Mouse (Mus musculus): ENCODE measurements at regions not wholly inside any gene's neighbourhood (a gene's known extent, or its start where the extent isn't known, plus 50 kb on each side); places are given as distances from the start of the nearest gene placed in this dataset.

- no peak for DNase-seq (ENCODE audit: low spot score)
- H3K27ac ChIP-seq (replicated peaks; ENCODE audit: low read depth, low read length) = no peak overlapping the region
Measured at GRCm38 (mm10) chr15:62139859-62140258, 1217.0 kb upstream of the A1bg start.

GRCm38 (mm10) chr15:62139192-62139591 is 1216.4 kb upstream of the A1bg start:
- H3K9ac ChIP-seq (replicated peaks; ENCODE audit: low read length) = no peak overlapping the region
- H3K9me3 ChIP-seq (replicated peaks; ENCODE audit: control insufficient read depth, low read length) = no peaks in the 10 kb centered on the region
- H3K27me3 ChIP-seq (ENCODE audit: control insufficient read depth, insufficient read depth, low read length) = no peaks in the 10 kb centered on the region
- no peak overlapping the region for H3K4me3 ChIP-seq (ENCODE audit: low read depth, low read length)
- WGBS = 46% methylated on average over 5 of the region's 5 CpGs
- no peaks in the 10 kb centered on the region for H3K4me1 ChIP-seq (ENCODE audit: control insufficient read depth, insufficient read depth, low read length)
- H3K4me2 ChIP-seq (ENCODE audit: low read depth, low read length) = no peak overlapping the region
- no peaks in the 10 kb centered on the region for H3K36me3 ChIP-seq (replicated peaks; ENCODE audit: control insufficient read depth, insufficient read depth, low read depth, low read length)
- ATAC-seq (replicated peaks; ENCODE audit: insufficient number of reproducible peaks, low FRiP score, low TSS enrichment, low read depth) (no peak), DNase-seq (ENCODE audit: low spot score) (no peak)
- H3K27ac ChIP-seq (replicated peaks; ENCODE audit: low read depth, low read length) = no peak overlapping the region

More at GRCm38 (mm10) chr15:62139859-62140258, 1217.0 kb upstream of the A1bg start:
- Histone ChIP-seq H3K9ac (replicated peaks; ENCODE audit: low read length) (no peak overlapping the region), H3K9me3 (replicated peaks; ENCODE audit: control insufficient read depth, low read length) (no peaks in the 10 kb centered on the region), H3K4me2 (ENCODE audit: low read depth, low read length) (no peak overlapping the region), H3K4me1 (ENCODE audit: control insufficient read depth, insufficient read depth, low read length) (no peaks in the 10 kb centered on the region), H3K36me3 (replicated peaks; ENCODE audit: control insufficient read depth, insufficient read depth, low read depth, low read length) (no peaks in the 10 kb centered on the region), H3K27me3 (ENCODE audit: control insufficient read depth, insufficient read depth, low read length) (no peaks in the 10 kb centered on the region), H3K4me3 (ENCODE audit: low read depth, low read length) (no peak overlapping the region)
- 66% methylated on average over 4 of the region's 4 CpGs for WGBS
- ATAC-seq (replicated peaks; ENCODE audit: insufficient number of reproducible peaks, low FRiP score, low TSS enrichment, low read depth) = no peak

- DNase-seq (ENCODE audit: low spot score) = no peak
- H3K9ac ChIP-seq (replicated peaks; ENCODE audit: low read length) = no peak overlapping the region
Measured at GRCm38 (mm10) chr15:62138701-62139100, 1215.9 kb upstream of the A1bg start.

GRCm38 (mm10) chr15:62136932-62137594 is 1214.3 kb upstream of the A1bg start:
- ATAC-seq (replicated peaks; ENCODE audit: insufficient number of reproducible peaks, low FRiP score, low TSS enrichment, low read depth) (no peak), DNase-seq (ENCODE audit: low spot score) (no peak)
- Histone ChIP-seq H3K27me3 (ENCODE audit: control insufficient read depth, insufficient read depth, low read length) (no peaks in the 10 kb centered on the region), H3K36me3 (replicated peaks; ENCODE audit: control insufficient read depth, insufficient read depth, low read depth, low read length) (no peaks in the 10 kb centered on the region), H3K9me3 (replicated peaks; ENCODE audit: control insufficient read depth, low read length) (no peaks in the 10 kb centered on the region), H3K4me1 (ENCODE audit: control insufficient read depth, insufficient read depth, low read length) (no peaks in the 10 kb centered on the region), H3K4me3 (ENCODE audit: low read depth, low read length) (no peak overlapping the region), H3K9ac (replicated peaks; ENCODE audit: low read length) (no peak overlapping the region), H3K27ac (replicated peaks; ENCODE audit: low read depth, low read length) (no peak overlapping the region), H3K4me2 (ENCODE audit: low read depth, low read length) (no peak overlapping the region)
- WGBS = 79% methylated on average over 14 of the region's 14 CpGs

More at GRCm38 (mm10) chr15:62138701-62139100, 1215.9 kb upstream of the A1bg start:
- Histone ChIP-seq H3K4me3 (ENCODE audit: low read depth, low read length) (no peak overlapping the region), H3K27ac (replicated peaks; ENCODE audit: low read depth, low read length) (no peak overlapping the region), H3K9me3 (replicated peaks; ENCODE audit: control insufficient read depth, low read length) (no peaks in the 10 kb centered on the region), H3K4me1 (ENCODE audit: control insufficient read depth, insufficient read depth, low read length) (no peaks in the 10 kb centered on the region), H3K4me2 (ENCODE audit: low read depth, low read length) (no peak overlapping the region), H3K36me3 (replicated peaks; ENCODE audit: control insufficient read depth, insufficient read depth, low read depth, low read length) (no peaks in the 10 kb centered on the region), H3K27me3 (ENCODE audit: control insufficient read depth, insufficient read depth, low read length) (no peaks in the 10 kb centered on the region)
- WGBS = 89% methylated on average over 6 of the region's 6 CpGs
- ATAC-seq (replicated peaks; ENCODE audit: insufficient number of reproducible peaks, low FRiP score, low TSS enrichment, low read depth) = no peak

GRCm38 (mm10) chr15:62134835-62135234 is 1212.0 kb upstream of the A1bg start:
- no peak overlapping the region for H3K27ac ChIP-seq (replicated peaks; ENCODE audit: low read depth, low read length)
- H3K4me1 ChIP-seq (ENCODE audit: control insufficient read depth, insufficient read depth, low read length) = no peaks in the 10 kb centered on the region
- no peaks in the 10 kb centered on the region for H3K27me3 ChIP-seq (ENCODE audit: control insufficient read depth, insufficient read depth, low read length)
- H3K36me3 ChIP-seq (replicated peaks; ENCODE audit: control insufficient read depth, insufficient read depth, low read depth, low read length) = no peaks in the 10 kb centered on the region
- no peak overlapping the region for H3K9ac ChIP-seq (replicated peaks; ENCODE audit: low read length)
- H3K9me3 ChIP-seq (replicated peaks; ENCODE audit: control insufficient read depth, low read length) = no peaks in the 10 kb centered on the region
- no peak overlapping the region for H3K4me3 ChIP-seq (ENCODE audit: low read depth, low read length)
- ATAC-seq (replicated peaks; ENCODE audit: insufficient number of reproducible peaks, low FRiP score, low TSS enrichment, low read depth) = no peak
- H3K4me2 ChIP-seq (ENCODE audit: low read depth, low read length) = no peak overlapping the region
- no peak for DNase-seq (ENCODE audit: low spot score)
- WGBS = 83% methylated on average over 8 of the region's 8 CpGs

- 82% methylated on average over 4 of the region's 4 CpGs for WGBS
- DNase-seq (ENCODE audit: low spot score) (no peak), ATAC-seq (replicated peaks; ENCODE audit: insufficient number of reproducible peaks, low FRiP score, low TSS enrichment, low read depth) (no peak)
- no peak overlapping the region for H3K4me2 ChIP-seq (ENCODE audit: low read depth, low read length)
- H3K36me3 ChIP-seq (replicated peaks; ENCODE audit: control insufficient read depth, insufficient read depth, low read depth, low read length) = no peaks in the 10 kb centered on the region
- H3K27me3 ChIP-seq (ENCODE audit: control insufficient read depth, insufficient read depth, low read length) = no peaks in the 10 kb centered on the region
- no peak overlapping the region for H3K27ac ChIP-seq (replicated peaks; ENCODE audit: low read depth, low read length)
- H3K4me3 ChIP-seq (ENCODE audit: low read depth, low read length) = no peak overlapping the region
- no peaks in the 10 kb centered on the region for H3K4me1 ChIP-seq (ENCODE audit: control insufficient read depth, insufficient read depth, low read length)
- no peaks in the 10 kb centered on the region for H3K9me3 ChIP-seq (replicated peaks; ENCODE audit: control insufficient read depth, low read length)
- H3K9ac ChIP-seq (replicated peaks; ENCODE audit: low read length) = no peak overlapping the region
Measured at GRCm38 (mm10) chr15:62134308-62134707, 1211.5 kb upstream of the A1bg start.

- no peaks in the 10 kb centered on the region for H3K36me3 ChIP-seq (replicated peaks; ENCODE audit: control insufficient read depth, insufficient read depth, low read depth, low read length)
- H3K27ac ChIP-seq (replicated peaks; ENCODE audit: low read depth, low read length) = no peak overlapping the region
- no peak for DNase-seq (ENCODE audit: low spot score)
- 56% methylated on average over 2 of the region's 2 CpGs for WGBS
- no peaks in the 10 kb centered on the region for H3K27me3 ChIP-seq (ENCODE audit: control insufficient read depth, insufficient read depth, low read length)
- H3K4me2 ChIP-seq (ENCODE audit: low read depth, low read length) = no peak overlapping the region
- no peak overlapping the region for H3K9ac ChIP-seq (replicated peaks; ENCODE audit: low read length)
- no peak for ATAC-seq (replicated peaks; ENCODE audit: insufficient number of reproducible peaks, low FRiP score, low TSS enrichment, low read depth)
- no peaks in the 10 kb centered on the region for H3K9me3 ChIP-seq (replicated peaks; ENCODE audit: control insufficient read depth, low read length)
- no peak overlapping the region for H3K4me3 ChIP-seq (ENCODE audit: low read depth, low read length)
- H3K4me1 ChIP-seq (ENCODE audit: control insufficient read depth, insufficient read depth, low read length) = no peaks in the 10 kb centered on the region
Measured at GRCm38 (mm10) chr15:62132895-62133294, 1210.1 kb upstream of the A1bg start.

- Histone ChIP-seq H3K9ac (replicated peaks; ENCODE audit: low read length) (no peak overlapping the region), H3K27me3 (ENCODE audit: control insufficient read depth, insufficient read depth, low read length) (no peaks in the 10 kb centered on the region), H3K4me3 (ENCODE audit: low read depth, low read length) (no peak overlapping the region), H3K27ac (replicated peaks; ENCODE audit: low read depth, low read length) (no peak overlapping the region), H3K4me1 (ENCODE audit: control insufficient read depth, insufficient read depth, low read length) (peaks cover 2% of the 10 kb centered on the region; the same call in 1 of the 2 replicates), H3K4me2 (ENCODE audit: low read depth, low read length) (no peak overlapping the region), H3K9me3 (replicated peaks; ENCODE audit: control insufficient read depth, low read length) (no peaks in the 10 kb centered on the region), H3K36me3 (replicated peaks; ENCODE audit: control insufficient read depth, insufficient read depth, low read depth, low read length) (no peaks in the 10 kb centered on the region)
- ATAC-seq (replicated peaks; ENCODE audit: insufficient number of reproducible peaks, low FRiP score, low TSS enrichment, low read depth) = no peak
- no peak for DNase-seq (ENCODE audit: low spot score)
- WGBS = 42% methylated on average over 3 of the region's 3 CpGs
Measured at GRCm38 (mm10) chr15:62131686-62132085, 1208.9 kb upstream of the A1bg start.

Data from embryonic facial prominence, embryonic 11.5 days (tissue).